Mouse (Mus musculus) liver, adult 2 months (tissue): Measurements from ENCODE around the gene Rbbp8nl. TPM values are rescaled to one million over a fixed set of nuclear protein-coding genes. Genes with fewer than 3 reads are reported as not detected.

ENCODE experiments used
- DNase-seq: peaks from one replicate; pipeline ENCODE4 v3.0.0-alpha.2; 2011; ENCODE audit warnings: low read depth, low spot score; ENCODE audit errors: extremely low read depth
- H3K27ac ChIP-seq: fragments of 200-500 bp; replicated peaks from 2 replicates; pipeline ENCODE4 v1.5.1; 2012; ENCODE audit warnings: low read depth, mild to moderate bottlenecking, control low read depth, inconsistent platforms, low read length; ENCODE audit not compliant: insufficient read depth
- H3K27me3 ChIP-seq: fragments of 200-500 bp; 2 replicates; pipeline ENCODE4 v1.6.1; 2012; ENCODE audit warnings: mild to moderate bottlenecking, moderate library complexity, low read length, inconsistent platforms; ENCODE audit not compliant: control insufficient read depth, insufficient read depth
- H3K36me3 ChIP-seq: fragments of 200-500 bp; 2 replicates; pipeline ENCODE4 v1.6.1; 2012; ENCODE audit warnings: low read length, inconsistent platforms; ENCODE audit not compliant: control insufficient read depth, insufficient read depth
- H3K4me1 ChIP-seq: fragments of 200-500 bp; 2 replicates; pipeline ENCODE4 v1.6.1; 2011; ENCODE audit warnings: low read length; ENCODE audit not compliant: control insufficient read depth, insufficient read depth
- H3K4me3 ChIP-seq: fragments of 200-500 bp; 2 replicates; pipeline ENCODE4 v1.5.1; 2011; ENCODE audit warnings: low read depth, mild to moderate bottlenecking, control low read depth, low read length, moderate library complexity; ENCODE audit not compliant: insufficient read depth
- H3K79me2 ChIP-seq: fragments of 200-500 bp; 2 replicates; pipeline ENCODE4 v1.6.1; 2012; ENCODE audit warnings: inconsistent platforms, mild to moderate bottlenecking, low read length, moderate library complexity; ENCODE audit not compliant: control insufficient read depth, insufficient read depth
- H3K9ac ChIP-seq: fragments of 200-500 bp; 2 replicates; pipeline ENCODE4 v1.6.1; 2012; ENCODE audit warnings: low read depth, mild to moderate bottlenecking, control low read depth, inconsistent platforms, low read length
- CTCF ChIP-seq: fragments of 200-500 bp; IDR thresholded peaks from 2 replicates; pipeline ENCODE4 v1.5.1; 2011; ENCODE audit warnings: low read depth, low read length, control low read depth
- POLR2A ChIP-seq: fragments of 200-500 bp; IDR thresholded peaks from 2 replicates; pipeline ENCODE4 v1.6.1; 2011; ENCODE audit warnings: low read length, control low read depth; ENCODE audit not compliant: insufficient read depth; ENCODE audit errors: extremely low read depth
- WGBS: fragments of 180-500 bp; shearing (Covaris S2); methylation state at CpG from one replicate; pipeline ENCODE4 v1.1.7; 2018; 5-methylcytosine and 5-hydroxymethylcytosine counted together
- polyA plus RNA-seq: library from polyadenylated mRNA; depleted of rRNA; stranded (reverse); fragments of >200 nt; gene quantifications from 2 replicates; pipeline ENCODE4 v1.2.3, GENCODE M21; 2012
- total RNA-seq: library from RNA; depleted of rRNA; stranded (reverse); fragments of >200 nt; gene quantifications from 2 replicates; pipeline ENCODE4 v1.2.3, GENCODE M21; 2014

The Rbbp8nl gene
- total and polyA plus RNA-seq, 2 experiments: not detected

GRCm38 (mm10) chr2:180273394-180274244 is 16.1 kb downstream of the Rbbp8nl start, which contains the start of gene Cables2:
Gene Cables2, minus strand, starts transcription at chr2:180273496.
- TF ChIP-seq CTCF (no peak), POLR2A (0 out of 2 replicates have a peak, but pooled peaks have one; percentile 9)
- 4% methylated on average over 68 of the region's 68 CpGs for WGBS
- Histone ChIP-seq H3K4me3 (peak within 1 kb of the TSS; percentile 74), H3K36me3 (no peaks in the 10 kb centered on the region), H3K79me2 (peaks cover 23% of the 10 kb centered on the region; the same call in 1 of the 2 replicates), H3K4me1 (peaks cover 17% of the 10 kb centered on the region), H3K27ac (peak within 1 kb of the TSS; percentile 72), H3K9ac (peak within 1 kb of the TSS; percentile 87), H3K27me3 (no peaks in the 10 kb centered on the region)
- DNase-seq: peak; percentile 88

- peak; percentile 85 for DNase-seq
- Histone ChIP-seq H3K4me1 (peaks cover 17% of the 10 kb centered on the region), H3K36me3 (peaks cover under 1% of the 10 kb centered on the region; the same call in 1 of the 2 replicates), H3K9ac (peak overlapping the region; percentile 87), H3K27ac (peak overlapping the region; percentile 72), H3K27me3 (no peaks in the 10 kb centered on the region), H3K4me3 (peak overlapping the region; percentile 74), H3K79me2 (peaks cover 23% of the 10 kb centered on the region; the same call in 1 of the 2 replicates)
- TF ChIP-seq POLR2A (no peak), CTCF (no peak)
- WGBS: under 1% methylated on average over 37 of the region's 37 CpGs
Measured at GRCm38 (mm10) chr2:180272884-180273321, 16.8 kb downstream of the Rbbp8nl start.

- WGBS: 74% methylated on average over 5 of the region's 5 CpGs
- TF ChIP-seq CTCF (no peak), POLR2A (no peak)
- no peak overlapping the region for H3K4me3 ChIP-seq
Measured at GRCm38 (mm10) chr2:180271804-180272395, 17.8 kb downstream of the Rbbp8nl start.

GRCm38 (mm10) chr2:180270537-180271255 is 19.0 kb downstream of the Rbbp8nl start:
- H3K79me2 ChIP-seq: peaks cover 23% of the 10 kb centered on the region; the same call in 1 of the 2 replicates
- WGBS: 78% methylated on average over 7 of the region's 7 CpGs
- H3K9ac ChIP-seq: no peak overlapping the region
- peaks cover 17% of the 10 kb centered on the region for H3K4me1 ChIP-seq
- H3K27me3 ChIP-seq: no peaks in the 10 kb centered on the region
- no peak overlapping the region for H3K27ac ChIP-seq
- TF ChIP-seq CTCF (no peak), POLR2A (no peak)
- peaks cover 5% of the 10 kb centered on the region; the same call in 1 of the 2 replicates for H3K36me3 ChIP-seq
- H3K4me3 ChIP-seq: no peak overlapping the region
- no peak for DNase-seq

More at GRCm38 (mm10) chr2:180271804-180272395, 17.8 kb downstream of the Rbbp8nl start:
- H3K27me3 ChIP-seq: no peaks in the 10 kb centered on the region
- no peak overlapping the region for H3K27ac ChIP-seq
- H3K4me1 ChIP-seq: peaks cover 17% of the 10 kb centered on the region
- H3K9ac ChIP-seq: no peak overlapping the region
- DNase-seq: no peak
- H3K79me2 ChIP-seq: peaks cover 23% of the 10 kb centered on the region; the same call in 1 of the 2 replicates
- peaks cover 3% of the 10 kb centered on the region; the same call in 1 of the 2 replicates for H3K36me3 ChIP-seq

GRCm38 (mm10) chr2:180269329-180269728 is 20.4 kb downstream of the Rbbp8nl start:
- DNase-seq: no peak
- H3K4me3 ChIP-seq: no peak overlapping the region
- WGBS: 95% methylated on average over 10 of the region's 10 CpGs
- no peak overlapping the region for H3K27ac ChIP-seq
- no peak for TF ChIP-seq POLR2A
- no peak for TF ChIP-seq CTCF
- peaks cover 5% of the 10 kb centered on the region; the same call in 1 of the 2 replicates for H3K36me3 ChIP-seq
- H3K27me3 ChIP-seq: no peaks in the 10 kb centered on the region
- no peak overlapping the region for H3K9ac ChIP-seq
- peaks cover 23% of the 10 kb centered on the region; the same call in 1 of the 2 replicates for H3K79me2 ChIP-seq
- H3K4me1 ChIP-seq: peaks cover 14% of the 10 kb centered on the region
